Mouse (Mus musculus) liver, embryonic 11.5 days (tissue): Measurements from ENCODE around the gene Immp2l. TPM values are rescaled to one million over a fixed set of nuclear protein-coding genes. Genes with fewer than 3 reads are reported as not detected.

Experiments used
- ATAC-seq: fragments of 200-750 bp; cut with Nextera tagmentation; replicated peaks from 2 replicates; pipeline ENCODE4 v1.8.0; 2017; ENCODE audit warnings: moderate number of reproducible peaks, mild to moderate bottlenecking, moderate TSS enrichment, moderate library complexity; ENCODE audit not compliant: low FRiP score
- DNase-seq: peaks from one replicate; pipeline ENCODE4 v3.0.0-alpha.2; 2017; ENCODE audit warnings: low spot score
- H3K27ac ChIP-seq: fragments of 300-500 bp; sonication (generic); 2 replicates; pipeline ENCODE4 v1.5.1; 2014; ENCODE audit warnings: mild to moderate bottlenecking, low read depth, low read length, control low read depth
- H3K27me3 ChIP-seq: fragments of 300-500 bp; sonication (generic); replicated peaks from 2 replicates; pipeline ENCODE4 v1.6.1; 2014; ENCODE audit warnings: low read length, mixed read lengths; ENCODE audit not compliant: control insufficient read depth, insufficient read depth
- H3K36me3 ChIP-seq: fragments of 300-500 bp; sonication (generic); 2 replicates; pipeline ENCODE4 v1.6.1; 2014; ENCODE audit warnings: mild to moderate bottlenecking, low read length, moderate library complexity, mixed read lengths; ENCODE audit not compliant: control insufficient read depth, insufficient read depth
- H3K4me1 ChIP-seq: fragments of 300-500 bp; sonication (generic); replicated peaks from 2 replicates; pipeline ENCODE4 v1.6.1; 2014; ENCODE audit warnings: low read length, mixed read lengths; ENCODE audit not compliant: control insufficient read depth, insufficient read depth
- H3K4me2 ChIP-seq: fragments of 300-500 bp; sonication (generic); 2 replicates; pipeline ENCODE4 v1.6.1; 2014; ENCODE audit warnings: mild to moderate bottlenecking, control low read depth, moderate library complexity
- H3K4me3 ChIP-seq: fragments of 300-500 bp; sonication (generic); 2 replicates; pipeline ENCODE4 v1.5.1; 2014; ENCODE audit warnings: low read depth, low read length, control low read depth
- H3K9ac ChIP-seq: fragments of 300-500 bp; sonication (generic); 2 replicates; pipeline ENCODE4 v1.6.1; 2014; ENCODE audit warnings: low read depth, low read length, control low read depth
- H3K9me3 ChIP-seq: fragments of 300-500 bp; sonication (generic); 2 replicates; pipeline ENCODE4 v1.6.1; 2016; ENCODE audit warnings: low read length, inconsistent platforms, mixed read lengths; ENCODE audit not compliant: control insufficient read depth
- WGBS: fragments of 180-500 bp; shearing (Covaris S2); extraction: QIAGEN DNeasy Blood & Tissue Kit; methylation state at CpG from one replicate; pipeline ENCODE4 v1.1.7; 2014; 5-methylcytosine and 5-hydroxymethylcytosine counted together
- polyA plus RNA-seq: library from polyadenylated mRNA; unstranded; fragments of >200 nt; fragmentation: Nextera tagmentation; extraction: Ambion mirVana; gene quantifications from 2 replicates; pipeline ENCODE4 v1.2.1, GENCODE M21; 2014

The Immp2l gene
- polyA plus RNA-seq, 1 experiment from 2014 or later: 15.6 TPM

- WGBS: 85% methylated on average over 5 of the region's 5 CpGs
- Histone ChIP-seq H3K4me3 (no peak overlapping the region), H3K4me2 (no peak overlapping the region), H3K9me3 (no peaks in the 10 kb centered on the region), H3K4me1 (no peaks in the 10 kb centered on the region), H3K36me3 (no peaks in the 10 kb centered on the region), H3K27ac (no peak overlapping the region), H3K9ac (no peak overlapping the region), H3K27me3 (no peaks in the 10 kb centered on the region)
- ATAC-seq (no peak), DNase-seq (no peak)
These were observed 15.9 kb downstream of the Immp2l start for GRCm38 (mm10) chr12:41039834-41040233.

DNA sequence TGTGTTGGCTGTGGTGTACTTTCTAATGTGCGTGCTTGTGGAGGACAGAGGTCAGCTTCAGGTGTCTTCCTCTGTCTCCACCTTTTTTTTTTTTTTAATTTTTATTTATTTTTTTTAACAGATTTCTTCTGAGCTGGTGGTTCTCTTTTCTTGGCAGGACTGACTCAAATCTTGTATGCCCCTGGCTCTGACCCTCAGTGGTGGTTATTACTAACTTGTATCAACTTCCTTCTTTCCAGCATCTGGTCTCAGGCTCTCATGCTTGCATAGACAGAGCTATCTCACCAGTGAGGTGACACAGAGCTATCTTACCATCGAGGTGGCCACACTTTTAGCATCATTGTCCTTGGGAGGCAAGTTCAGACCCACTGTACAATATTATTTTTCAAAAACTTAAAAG is 17.8 kb downstream of the Immp2l start:
- H3K36me3 ChIP-seq: no peaks in the 10 kb centered on the region
- no peak for DNase-seq
- no peak overlapping the region for H3K9ac ChIP-seq
- 70% methylated on average over 2 of the region's 2 CpGs for WGBS
- H3K27ac ChIP-seq: no peak overlapping the region
- ATAC-seq: no peak
- H3K27me3 ChIP-seq: no peaks in the 10 kb centered on the region
- no peaks in the 10 kb centered on the region for H3K4me1 ChIP-seq
- H3K4me2 ChIP-seq: no peak overlapping the region
- no peaks in the 10 kb centered on the region for H3K9me3 ChIP-seq
- H3K4me3 ChIP-seq: no peak overlapping the region

- DNase-seq (no peak), ATAC-seq (no peak)
- Histone ChIP-seq H3K9me3 (no peaks in the 10 kb centered on the region), H3K4me1 (no peaks in the 10 kb centered on the region), H3K27ac (no peak overlapping the region), H3K27me3 (no peaks in the 10 kb centered on the region), H3K36me3 (no peaks in the 10 kb centered on the region), H3K9ac (no peak overlapping the region), H3K4me2 (no peak overlapping the region), H3K4me3 (no peak overlapping the region)
- WGBS: 85% methylated on average over 12 of the region's 12 CpGs
These were observed 20.7 kb downstream of the Immp2l start for GRCm38 (mm10) chr12:41044493-41045132.

- Histone ChIP-seq H3K4me3 (no peak overlapping the region), H3K4me1 (no peaks in the 10 kb centered on the region), H3K36me3 (no peaks in the 10 kb centered on the region), H3K27me3 (no peaks in the 10 kb centered on the region), H3K27ac (no peak overlapping the region), H3K9me3 (no peaks in the 10 kb centered on the region), H3K4me2 (no peak overlapping the region), H3K9ac (no peak overlapping the region)
- DNase-seq (no peak), ATAC-seq (no peak)
- WGBS: 90% methylated on average over 12 of the region's 12 CpGs
These were observed 23.3 kb downstream of the Immp2l start for GRCm38 (mm10) chr12:41047085-41047766.

GRCm38 (mm10) chr12:41050945-41051344 is 27.1 kb downstream of the Immp2l start:
- WGBS: 59% methylated on average over 5 of the region's 5 CpGs
- H3K9ac ChIP-seq: no peak overlapping the region
- H3K4me1 ChIP-seq: no peaks in the 10 kb centered on the region
- H3K4me3 ChIP-seq: no peak overlapping the region
- no peaks in the 10 kb centered on the region for H3K27me3 ChIP-seq
- ATAC-seq: no peak
- H3K4me2 ChIP-seq: no peak overlapping the region
- H3K36me3 ChIP-seq: no peaks in the 10 kb centered on the region
- no peak for DNase-seq
- no peak overlapping the region for H3K27ac ChIP-seq
- H3K9me3 ChIP-seq: no peaks in the 10 kb centered on the region

DNA sequence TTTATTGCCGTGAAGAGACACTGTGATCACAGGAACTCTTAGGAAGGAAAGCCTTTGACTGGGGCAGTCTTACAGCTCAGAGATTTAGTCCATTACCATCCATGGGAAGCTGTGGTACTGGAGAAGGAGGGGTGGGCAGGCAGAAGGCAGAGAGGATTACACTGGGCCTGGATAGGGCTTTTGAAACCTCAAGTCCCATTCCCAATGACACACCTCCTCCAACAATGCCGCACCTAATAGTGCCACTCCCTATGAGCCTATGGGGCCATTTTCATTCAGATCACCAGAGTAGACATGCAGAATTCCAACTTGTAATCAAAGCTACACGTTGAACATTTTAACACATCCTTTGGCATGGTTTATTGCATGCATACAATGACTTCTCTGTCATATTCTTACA is 29.0 kb downstream of the Immp2l start:
- H3K9me3 ChIP-seq: no peaks in the 10 kb centered on the region
- H3K4me2 ChIP-seq: no peak overlapping the region
- no peaks in the 10 kb centered on the region for H3K4me1 ChIP-seq
- no peaks in the 10 kb centered on the region for H3K36me3 ChIP-seq
- H3K9ac ChIP-seq: no peak overlapping the region
- no peak for DNase-seq
- H3K27ac ChIP-seq: no peak overlapping the region
- H3K4me3 ChIP-seq: no peak overlapping the region
- ATAC-seq: no peak
- 71% methylated on average over 3 of the region's 3 CpGs for WGBS
- no peaks in the 10 kb centered on the region for H3K27me3 ChIP-seq

DNA sequence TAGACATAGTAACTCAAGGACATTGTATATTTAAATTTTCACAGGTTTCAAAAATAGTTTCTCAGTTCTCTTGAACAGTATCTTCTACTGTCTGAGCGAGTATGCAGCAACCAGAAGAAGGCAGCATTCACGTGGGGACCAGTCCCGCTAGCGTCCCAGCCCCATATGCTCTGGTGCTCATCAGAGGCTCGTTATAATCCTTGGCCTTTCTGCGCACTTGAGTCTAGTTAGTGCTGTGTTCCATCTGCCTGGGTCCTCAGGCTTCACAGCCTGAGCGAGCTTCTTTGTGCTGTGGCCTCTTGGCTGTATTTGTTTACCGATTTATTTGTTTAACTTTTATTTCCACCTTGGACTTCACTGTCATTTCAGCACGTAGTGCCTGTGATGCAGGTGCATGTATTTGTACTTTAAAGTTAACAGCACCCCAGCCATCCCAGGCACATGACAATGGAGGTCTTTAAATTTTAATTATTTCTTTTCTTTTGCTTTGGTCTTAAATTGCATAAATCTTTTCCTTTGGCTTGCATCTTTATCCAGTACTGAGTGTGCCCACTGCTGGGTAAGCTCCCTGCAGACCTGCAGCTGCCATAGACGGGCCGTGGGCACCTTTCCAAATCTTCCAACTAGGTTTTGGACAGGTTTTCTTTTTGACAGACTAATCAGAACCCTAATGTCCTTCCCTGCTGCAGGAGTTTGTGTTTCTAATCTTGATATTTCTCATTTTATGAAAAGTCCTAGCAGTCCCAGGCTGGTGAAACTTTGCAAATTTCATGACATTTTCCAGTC is 30.3 kb downstream of the Immp2l start:
- Histone ChIP-seq H3K36me3 (no peaks in the 10 kb centered on the region), H3K4me3 (no peak overlapping the region), H3K27me3 (no peaks in the 10 kb centered on the region), H3K4me1 (no peaks in the 10 kb centered on the region), H3K27ac (no peak overlapping the region), H3K9ac (no peak overlapping the region), H3K9me3 (no peaks in the 10 kb centered on the region), H3K4me2 (no peak overlapping the region)
- ATAC-seq: no peak
- no peak for DNase-seq
- 86% methylated on average over 11 of the region's 11 CpGs for WGBS

GRCm38 (mm10) chr12:41055941-41056340 is 32.1 kb downstream of the Immp2l start:
- no peak for DNase-seq
- Histone ChIP-seq H3K27ac (no peak overlapping the region), H3K9ac (no peak overlapping the region), H3K4me1 (no peaks in the 10 kb centered on the region), H3K9me3 (no peaks in the 10 kb centered on the region), H3K4me2 (no peak overlapping the region), H3K27me3 (no peaks in the 10 kb centered on the region), H3K4me3 (no peak overlapping the region), H3K36me3 (no peaks in the 10 kb centered on the region)
- ATAC-seq: no peak
